Mouse (Mus musculus) urinary bladder, postnatal 10 days (tissue): ENCODE results near the gene Gpr155.

Experiments used
- DNase-seq: peaks from one replicate; pipeline ENCODE4 v3.0.0; 2022; ENCODE audit warnings: low spot score

Gpr155 gene

GRCm38 (mm10) chr2:73385641-73386355 lies 574 bp downstream of the Gpr155 start:
- no peak for DNase-seq

DNA sequence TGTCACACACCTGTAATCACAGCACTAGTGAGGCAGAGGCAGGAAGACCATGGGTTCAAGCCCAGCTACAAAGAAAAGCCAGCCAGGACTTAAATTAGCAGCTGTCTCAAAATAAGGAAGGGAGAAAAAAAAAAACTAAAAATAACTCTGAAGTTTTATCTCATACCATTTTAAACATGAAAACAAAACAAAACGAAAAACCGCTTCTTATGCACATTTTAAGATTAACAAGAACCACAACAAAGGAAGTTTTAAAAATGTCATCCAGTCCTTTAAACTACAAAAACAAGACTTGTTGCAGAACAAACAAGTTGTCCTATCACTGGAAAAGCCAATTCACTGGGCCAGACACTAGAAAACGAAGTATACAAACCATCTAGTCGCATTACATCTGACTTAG lies 1.2 kb downstream of the Gpr155 start:
- no peak for DNase-seq

- no peak for DNase-seq
Observed at GRCm38 (mm10) chr2:73380298-73380975, 5.9 kb downstream of the Gpr155 start.

- DNase-seq: no peak
Observed at GRCm38 (mm10) chr2:73379656-73380055, 6.7 kb downstream of the Gpr155 start.

DNA sequence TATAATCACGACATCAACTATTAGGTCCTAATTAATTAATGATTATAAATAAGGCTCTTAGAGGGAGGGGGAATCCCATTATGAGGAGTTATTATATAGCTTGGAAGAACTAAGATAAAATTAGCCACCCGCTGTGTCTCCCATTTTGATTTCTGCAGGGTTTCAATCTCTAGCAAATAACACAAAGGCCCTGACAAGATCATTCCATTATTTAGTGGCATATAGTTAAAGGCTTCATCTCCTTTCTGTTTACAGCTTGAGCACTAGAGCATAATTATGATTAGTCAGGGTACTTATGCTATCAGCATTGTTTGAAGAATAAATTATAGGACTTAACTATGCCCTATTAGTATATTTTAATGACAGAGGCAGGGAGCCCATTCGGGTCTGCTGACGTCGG lies 8.0 kb downstream of the Gpr155 start:
- no peak for DNase-seq

DNA sequence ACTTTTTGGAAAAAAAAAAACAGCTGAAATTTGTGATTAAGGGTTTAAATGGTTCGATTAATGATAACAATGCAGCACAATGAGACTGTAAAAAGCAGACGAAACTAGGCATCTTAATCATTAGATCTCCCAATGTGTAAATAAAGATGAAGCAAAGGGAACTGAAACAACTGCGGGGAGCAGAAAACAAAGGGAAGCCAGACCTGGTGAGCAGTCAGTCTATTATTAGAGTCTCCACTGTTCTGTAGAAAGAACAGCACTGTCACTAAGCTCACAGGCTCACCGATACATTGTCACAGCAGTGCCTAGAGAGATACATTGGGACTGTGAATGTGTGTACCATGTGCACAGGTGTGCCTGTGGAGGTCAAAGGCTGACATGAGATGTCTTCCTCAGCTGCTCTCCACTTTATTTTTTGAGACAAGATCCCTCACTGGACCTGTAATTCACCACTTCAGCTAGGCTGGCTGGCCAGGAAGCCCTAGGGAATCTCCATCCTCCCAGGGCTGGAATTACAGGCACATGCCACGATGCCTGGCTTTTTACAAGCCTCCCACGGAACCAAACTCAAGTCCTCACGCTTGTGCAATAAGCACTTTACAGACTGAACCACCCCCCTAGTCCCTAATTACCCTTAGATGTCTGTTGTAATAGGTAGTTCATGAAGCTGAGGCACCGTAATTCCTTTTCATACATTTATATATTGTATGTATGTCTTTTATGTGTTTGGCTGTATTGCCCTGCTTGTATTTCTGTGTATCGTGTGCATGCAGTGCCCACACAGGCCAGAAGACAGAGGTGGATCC lies 14.6 kb downstream of the Gpr155 start:
- DNase-seq: no peak

DNA sequence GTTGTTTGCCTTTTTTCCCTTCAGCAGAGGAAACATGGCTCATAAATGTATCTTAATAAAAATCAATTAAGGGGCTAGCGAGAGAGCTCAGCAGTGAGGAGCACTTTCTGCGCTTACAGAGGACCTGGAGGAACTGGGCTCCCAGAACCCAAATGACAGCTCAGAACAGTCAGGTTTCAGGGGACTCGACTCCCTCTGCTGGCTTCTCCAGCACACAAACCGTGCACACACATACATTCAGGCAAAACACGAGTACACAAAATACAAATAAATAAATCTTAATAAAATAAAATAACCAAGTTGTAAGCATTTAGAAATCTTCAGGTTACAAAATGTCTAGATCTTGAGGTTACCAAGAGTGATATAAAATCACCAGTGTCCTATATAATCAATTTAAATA lies 22.9 kb downstream of the Gpr155 start:
- no peak for DNase-seq

GRCm38 (mm10) chr2:73360536-73360935 lies 25.8 kb downstream of the Gpr155 start:
- DNase-seq: no peak

GRCm38 (mm10) chr2:73359941-73360340 lies 26.4 kb downstream of the Gpr155 start:
- no peak for DNase-seq

DNA sequence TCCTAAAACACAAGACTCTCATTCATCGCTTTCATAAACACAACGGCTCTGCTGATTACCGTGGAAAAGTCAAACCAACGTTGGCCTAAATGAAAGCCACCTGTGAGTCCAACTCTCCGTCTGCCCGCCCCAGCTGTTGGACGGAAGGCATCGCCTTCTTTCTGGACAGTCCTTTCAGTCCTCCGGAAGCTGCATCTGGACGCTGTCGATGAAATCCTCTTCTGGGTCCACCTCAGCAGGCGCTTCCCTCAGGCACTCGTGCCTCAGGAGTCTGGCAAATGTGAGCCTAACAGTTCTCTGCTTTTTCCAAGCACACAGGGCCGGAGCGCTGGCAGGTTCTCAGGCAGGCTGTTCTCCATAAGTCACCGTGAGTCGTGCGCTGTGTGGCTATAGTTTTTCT lies 29.4 kb downstream of the Gpr155 start:
- DNase-seq: no peak

- DNase-seq: no peak
Observed at GRCm38 (mm10) chr2:73351927-73352374, 34.4 kb downstream of the Gpr155 start.

DNA sequence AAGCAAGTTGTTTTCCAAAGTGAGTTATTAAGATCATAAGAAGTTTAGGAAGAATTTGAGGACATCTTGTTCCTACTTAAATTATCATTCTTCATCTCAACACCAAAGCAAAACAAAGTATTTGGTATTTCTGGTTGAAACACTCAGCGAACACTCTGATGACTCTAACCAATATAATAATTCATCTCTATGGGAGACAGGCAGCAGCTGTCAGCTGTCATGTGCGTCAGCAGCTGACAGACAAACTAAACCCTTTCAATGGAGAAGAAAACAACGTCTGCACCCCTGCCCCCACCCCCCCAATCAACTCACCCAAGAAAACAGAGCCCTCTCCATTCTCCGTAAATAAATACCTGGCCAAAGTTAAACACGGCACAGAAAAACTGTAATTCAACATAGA lies 34.9 kb downstream of the Gpr155 start:
- DNase-seq: no peak

- DNase-seq: no peak
Observed at GRCm38 (mm10) chr2:73348221-73348620, 38.2 kb downstream of the Gpr155 start.

DNA sequence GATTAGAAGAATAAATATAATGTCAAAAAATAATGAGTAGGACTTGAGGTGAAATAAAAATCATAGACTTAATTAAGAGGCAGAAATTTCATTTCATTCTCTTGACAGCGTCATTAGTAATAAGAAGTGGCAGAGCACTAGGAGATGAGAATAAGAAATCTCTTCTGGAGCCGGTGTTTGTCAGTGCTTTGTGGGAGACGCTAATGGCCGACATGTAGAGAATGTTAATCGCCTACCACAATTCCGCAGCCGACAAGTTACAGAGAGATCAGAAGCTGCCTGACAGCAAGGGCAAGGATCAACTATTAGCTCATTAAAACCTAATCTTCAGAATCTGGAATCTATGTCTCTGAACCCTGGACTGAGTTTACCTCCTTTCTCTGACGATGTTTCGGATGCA lies 38.6 kb downstream of the Gpr155 start:
- no peak for DNase-seq

- no peak for DNase-seq
Observed at GRCm38 (mm10) chr2:73347136-73347535, 39.2 kb downstream of the Gpr155 start.

- DNase-seq: no peak
Observed at GRCm38 (mm10) chr2:73346345-73347086, 39.9 kb downstream of the Gpr155 start.

GRCm38 (mm10) chr2:73345204-73345603 lies 41.2 kb downstream of the Gpr155 start:
- no peak for DNase-seq

DNA sequence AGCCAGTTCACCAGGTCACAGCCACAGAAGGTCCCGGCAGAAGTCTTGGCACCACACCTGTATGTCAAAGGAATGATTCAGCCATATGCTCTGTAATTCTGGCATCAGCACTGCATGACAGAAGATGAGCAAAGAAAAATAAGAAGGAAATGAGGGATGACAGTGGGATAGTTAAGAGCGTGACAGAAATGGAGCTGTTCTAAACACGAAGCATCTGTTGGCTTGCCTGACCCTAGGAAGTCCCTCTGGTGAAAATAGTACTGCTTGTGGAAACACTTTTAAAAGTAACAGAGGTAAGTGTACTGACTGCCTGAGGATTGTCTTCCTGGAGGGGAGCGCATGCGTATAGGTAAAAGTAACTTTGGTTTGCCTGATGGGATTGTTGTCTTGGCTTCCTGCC lies 42.7 kb downstream of the Gpr155 start:
- DNase-seq: no peak

DNA sequence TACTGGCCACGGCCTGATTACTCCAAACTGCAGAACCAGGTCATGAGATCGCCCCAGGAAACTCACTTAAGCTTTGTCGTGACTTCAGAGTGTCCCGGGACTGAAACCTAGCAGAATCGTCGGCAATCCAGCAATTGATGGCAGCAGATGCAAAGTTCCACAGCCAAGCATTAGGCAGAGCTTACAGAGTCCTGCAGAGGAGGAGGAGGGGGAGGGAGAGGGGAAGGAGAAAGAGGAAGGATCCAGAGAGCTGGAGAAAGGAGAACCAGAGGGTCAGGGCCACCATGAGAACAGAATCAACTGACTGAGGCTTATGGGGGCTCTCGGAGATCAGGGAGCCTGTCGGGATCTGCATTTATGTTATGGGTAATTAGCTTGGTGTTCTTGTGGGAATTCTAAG lies 48.0 kb downstream of the Gpr155 start:
- no peak for DNase-seq

DNA sequence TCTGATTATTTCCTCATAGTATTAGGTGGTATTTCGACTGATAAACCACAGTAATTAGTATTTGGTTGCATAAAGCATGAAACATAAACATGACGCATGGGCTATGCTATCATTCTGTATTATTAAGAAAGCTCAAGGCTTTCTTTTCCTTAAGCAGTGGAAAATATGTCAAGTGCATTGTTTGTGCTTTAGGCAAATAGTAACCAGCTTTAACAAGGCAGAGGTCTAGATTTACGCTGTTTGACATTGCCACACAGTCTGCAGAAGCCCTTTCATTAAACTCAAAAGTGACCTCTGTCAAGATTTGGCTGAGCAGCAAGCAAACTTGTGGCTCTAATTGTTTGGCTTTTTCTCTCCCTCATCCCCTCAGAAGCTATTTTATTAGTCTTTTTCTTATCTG lies 50.4 kb downstream of the Gpr155 start:
- no peak for DNase-seq

GRCm38 (mm10) chr2:73325871-73326270 lies 60.5 kb downstream of the Gpr155 start:
- no peak for DNase-seq

GRCm38 (mm10) chr2:73322991-73323390 lies 63.4 kb downstream of the Gpr155 start:
- DNase-seq: no peak
